Mouse (Mus musculus) monocyte, adult 2 months (primary cell): ENCODE measurements at regions not wholly inside any gene's neighbourhood (a gene's known extent, or its start where the extent isn't known, plus 50 kb on each side); places are given as distances from the start of the nearest gene placed in this dataset.

Experiments
- DNase-seq, 2 experiments: peaks; one replicate each; pipeline ENCODE4 v3.0.0; 2022; ENCODE audit warnings: low spot score in 2 of 2, low read depth in 1 of 2

DNA sequence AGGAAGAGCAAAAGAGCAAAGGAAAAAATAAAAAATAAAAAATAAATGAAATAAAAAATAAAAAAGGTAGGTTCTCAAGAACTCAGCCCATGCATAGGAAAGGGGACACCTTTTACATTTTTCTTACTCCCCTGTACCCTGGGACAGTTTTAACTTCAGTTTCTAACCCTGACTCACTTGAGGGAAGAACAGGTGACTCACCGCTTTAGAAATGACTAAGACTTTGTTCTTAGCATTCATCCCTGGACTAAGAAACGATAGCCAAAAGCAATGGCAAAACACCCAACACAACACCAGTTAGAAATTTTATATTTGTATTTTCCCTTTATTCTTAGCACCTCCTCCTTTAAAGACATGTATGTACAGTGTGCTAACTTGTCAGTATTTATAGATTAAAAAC lies 161.5 kb upstream of the Samsn1 start:
- DNase-seq: no peak

DNA sequence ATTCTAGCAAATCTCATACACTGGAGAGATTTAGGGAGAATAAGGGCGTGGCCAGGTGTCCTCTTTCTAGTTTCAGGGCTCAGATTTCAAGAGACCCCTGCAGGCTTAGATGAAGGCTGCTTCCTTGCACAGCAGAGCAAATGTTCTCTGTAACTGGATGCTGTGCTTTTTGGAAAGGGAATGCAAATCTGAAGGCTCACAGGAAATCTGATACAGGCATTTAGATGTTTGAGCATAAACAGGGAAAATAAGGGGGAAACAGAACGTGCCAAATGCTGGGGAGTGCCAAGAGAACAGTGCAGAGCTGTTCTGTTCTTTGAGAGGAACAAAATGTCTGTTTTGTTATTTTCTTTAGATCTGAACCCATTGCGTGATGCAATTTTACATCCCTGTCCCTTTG lies 161.0 kb upstream of the Samsn1 start:
- no peak for DNase-seq

DNA sequence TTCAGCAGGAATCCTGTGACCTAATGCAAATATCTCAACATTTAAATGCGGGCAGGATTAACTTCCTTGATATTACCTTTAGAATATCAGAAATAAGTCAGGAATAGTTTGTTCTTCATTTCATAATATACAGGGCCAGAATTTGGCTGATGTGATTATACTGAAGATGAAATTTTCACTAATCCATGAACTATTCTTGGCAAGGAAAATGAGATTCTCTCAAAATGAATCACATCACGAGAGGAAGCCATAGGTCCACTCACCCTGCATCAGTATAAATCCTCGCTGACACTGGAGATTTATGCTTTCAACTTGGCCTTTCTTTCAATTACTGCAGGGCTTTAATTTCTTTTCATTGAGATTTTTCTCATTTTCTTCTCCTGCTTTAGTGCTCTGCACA lies 159.5 kb upstream of the Samsn1 start:
- no peak for DNase-seq

DNA sequence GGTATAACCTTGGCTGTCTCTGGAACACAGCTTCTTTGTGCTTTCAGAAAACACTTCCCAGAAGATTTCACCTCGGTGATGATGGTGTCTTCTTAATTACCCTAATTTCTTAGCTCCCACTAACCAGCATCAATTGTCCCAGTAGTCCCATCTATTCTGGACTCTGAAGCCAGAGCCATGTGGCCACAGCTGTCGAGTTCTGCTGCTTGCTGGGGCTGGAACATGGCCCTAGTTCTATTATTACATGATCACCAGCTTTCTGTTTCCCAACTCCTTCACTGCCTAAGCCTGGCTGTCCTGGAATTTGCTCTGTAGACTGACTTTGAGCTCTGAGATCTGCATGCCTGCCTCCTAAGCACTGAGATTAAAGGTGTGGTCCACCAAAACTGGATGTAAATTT lies 145.6 kb upstream of the Samsn1 start:
- DNase-seq: no peak

DNA sequence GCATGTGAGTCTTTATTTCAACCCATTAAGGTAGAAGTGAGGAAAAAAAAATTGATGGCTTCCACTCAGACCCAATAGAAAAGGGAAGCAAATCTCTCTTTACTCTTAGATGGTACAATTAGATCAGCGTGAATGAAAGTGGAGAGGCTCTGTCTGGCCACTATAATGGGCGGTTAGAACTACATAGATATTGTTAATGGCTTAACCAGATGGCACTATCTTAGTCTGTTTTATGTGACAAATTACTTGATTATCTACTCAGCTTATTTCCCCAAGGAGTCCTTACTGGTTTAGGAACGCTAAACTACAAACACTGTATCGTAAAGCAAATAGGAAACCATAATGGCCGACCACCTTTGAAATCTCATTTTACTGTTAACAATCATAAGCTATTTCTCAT lies 138.8 kb upstream of the Samsn1 start:
- no peak for DNase-seq

DNA sequence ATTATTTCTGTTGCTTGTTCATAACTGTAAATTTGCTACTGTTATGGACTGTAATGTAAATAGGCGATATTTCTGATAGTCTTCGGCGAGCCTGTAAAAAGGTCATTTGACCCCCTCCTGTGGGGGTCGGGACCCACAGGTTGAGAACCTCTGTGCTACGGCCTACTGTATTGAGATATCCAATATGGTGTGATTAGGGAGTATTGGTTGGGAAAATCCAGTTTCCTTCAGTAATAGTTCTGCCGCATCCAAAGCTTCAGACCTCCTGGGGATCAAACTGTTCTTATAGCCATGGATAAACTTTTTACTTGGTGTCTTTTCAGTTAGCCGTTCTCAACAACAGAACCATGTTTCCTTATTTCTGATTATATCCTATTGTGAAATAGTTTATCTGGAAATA lies 136.5 kb upstream of the Samsn1 start:
- no peak for DNase-seq

DNA sequence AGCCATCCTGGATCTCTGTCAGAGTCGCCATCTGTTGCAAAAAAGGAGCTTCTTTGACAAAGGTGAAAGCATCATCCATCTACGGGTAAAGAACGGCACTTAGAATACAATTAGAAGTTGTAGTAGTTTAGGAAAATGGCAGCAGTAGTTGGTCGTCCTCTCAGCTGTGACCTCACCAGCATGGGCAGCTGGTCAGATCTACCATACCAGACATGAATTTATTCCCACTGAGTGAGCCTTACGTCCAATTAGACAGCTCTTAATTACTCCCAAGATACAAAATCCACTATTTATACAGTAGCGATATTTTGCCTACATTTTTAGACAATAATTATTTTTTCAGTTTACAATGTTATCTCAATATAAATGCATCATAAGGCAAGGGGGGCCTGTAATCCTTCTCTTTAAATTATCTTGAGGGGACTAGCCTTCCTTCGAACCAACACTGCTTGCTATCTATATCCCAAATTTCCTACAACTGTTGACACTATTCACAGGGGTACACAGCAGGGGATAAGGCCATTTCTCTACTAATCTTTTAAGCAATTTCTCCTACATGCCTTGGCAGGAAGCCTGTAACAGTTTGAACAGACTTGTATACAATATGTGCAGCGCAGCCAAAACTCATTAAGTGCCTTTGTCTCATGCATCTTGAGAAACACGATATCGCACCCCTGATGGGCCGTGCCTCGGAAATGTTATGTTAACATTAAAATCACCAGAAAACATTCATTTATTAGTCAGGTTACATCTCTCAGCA lies 131.9 kb upstream of the Samsn1 start:
- DNase-seq: no peak

DNA sequence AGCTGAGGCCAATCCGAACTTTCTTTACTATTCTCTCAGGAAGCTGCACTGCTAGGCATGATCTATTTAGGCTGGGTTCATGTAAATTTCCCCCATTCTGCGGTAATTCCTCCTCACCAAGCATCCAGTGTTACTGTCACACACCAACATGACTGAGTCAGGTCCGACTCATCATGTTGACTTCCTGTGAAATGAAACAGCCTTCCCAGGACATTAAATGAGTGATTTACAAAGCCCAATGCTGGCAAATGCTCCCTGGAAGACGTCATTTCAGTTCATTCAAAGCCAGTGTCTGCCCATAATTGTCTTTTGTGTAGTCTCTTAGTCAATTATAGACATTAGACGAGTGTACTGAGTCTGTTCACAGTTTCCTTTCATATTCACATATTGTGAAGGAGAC lies 127.5 kb upstream of the Samsn1 start:
- no peak for DNase-seq

DNA sequence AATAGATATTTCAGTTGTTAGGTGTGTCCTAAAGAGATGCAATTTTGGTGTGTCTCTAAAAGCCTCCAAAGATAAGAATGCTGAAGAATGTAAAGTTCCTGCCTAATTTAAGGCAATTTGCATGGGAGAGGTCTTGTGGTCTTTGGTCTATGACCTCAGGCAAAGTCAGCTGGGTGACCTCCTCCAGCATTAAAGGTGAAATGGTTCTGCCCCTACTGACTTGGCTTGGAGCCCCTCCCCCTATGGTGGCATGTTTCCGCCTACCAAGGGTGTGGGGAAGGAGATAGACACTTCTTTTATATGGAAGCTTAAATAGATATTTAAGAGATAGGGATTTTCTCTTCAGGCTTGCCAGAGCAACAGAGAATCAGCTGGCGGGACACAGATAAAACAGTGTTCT lies 111.8 kb upstream of the Samsn1 start:
- DNase-seq: no peak

DNA sequence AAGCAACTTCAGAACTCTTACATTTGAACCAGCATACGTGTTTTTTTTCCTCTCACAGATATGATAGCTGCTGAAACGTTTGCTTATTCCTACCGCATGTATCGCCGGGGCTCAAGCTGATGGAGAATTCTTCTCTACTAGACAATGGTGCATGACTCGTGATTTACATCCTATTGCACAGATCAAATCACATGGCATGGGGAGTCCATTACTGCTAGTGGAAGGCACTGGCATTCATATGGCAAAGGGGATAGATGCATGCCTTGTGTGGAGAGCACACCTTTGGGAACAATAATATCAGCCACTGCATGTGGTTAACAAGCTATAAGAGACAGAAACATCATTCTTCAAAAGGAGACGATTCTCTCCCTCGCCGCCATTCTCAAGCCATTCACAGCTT lies 108.4 kb upstream of the Samsn1 start:
- no peak for DNase-seq

DNA sequence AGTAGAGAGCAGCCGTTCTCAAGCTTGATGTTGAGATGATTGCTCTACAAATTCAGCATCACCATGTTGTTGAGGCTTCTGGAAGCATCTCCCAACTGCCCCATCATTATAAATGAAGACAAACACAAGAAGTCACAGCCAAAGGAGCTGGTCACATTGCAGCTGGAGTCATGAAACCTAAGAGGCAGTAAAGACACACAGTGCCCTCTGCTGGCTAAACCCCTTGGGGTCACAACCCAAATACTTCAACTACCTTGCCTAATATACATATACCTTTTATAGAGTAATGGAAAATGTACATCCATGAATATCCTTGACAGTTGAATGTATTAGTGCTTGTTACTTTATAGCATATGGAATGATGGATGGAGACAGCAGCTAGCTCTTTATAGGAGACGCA lies 107.9 kb upstream of the Samsn1 start:
- peak in 1 of 2 experiments; percentile 44 for DNase-seq

DNA sequence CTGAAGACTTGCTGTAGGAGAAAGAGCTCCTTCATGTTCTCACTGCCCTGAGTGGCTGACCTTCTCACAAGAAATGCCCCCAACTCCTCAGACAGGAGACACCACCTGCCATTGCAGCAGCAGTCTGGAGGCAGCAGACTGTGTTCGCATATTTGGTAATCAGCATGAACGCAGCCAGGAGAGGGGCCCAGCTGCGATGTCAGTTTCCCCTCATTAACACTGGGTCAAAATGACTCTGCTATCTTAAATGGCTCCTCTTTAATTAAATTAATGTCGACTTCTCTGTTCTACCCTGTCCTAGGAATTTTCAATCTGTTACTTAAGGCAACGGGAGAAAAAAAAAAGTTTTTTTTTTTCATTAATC lies 100.9 kb upstream of the Samsn1 start:
- DNase-seq: no peak

DNA sequence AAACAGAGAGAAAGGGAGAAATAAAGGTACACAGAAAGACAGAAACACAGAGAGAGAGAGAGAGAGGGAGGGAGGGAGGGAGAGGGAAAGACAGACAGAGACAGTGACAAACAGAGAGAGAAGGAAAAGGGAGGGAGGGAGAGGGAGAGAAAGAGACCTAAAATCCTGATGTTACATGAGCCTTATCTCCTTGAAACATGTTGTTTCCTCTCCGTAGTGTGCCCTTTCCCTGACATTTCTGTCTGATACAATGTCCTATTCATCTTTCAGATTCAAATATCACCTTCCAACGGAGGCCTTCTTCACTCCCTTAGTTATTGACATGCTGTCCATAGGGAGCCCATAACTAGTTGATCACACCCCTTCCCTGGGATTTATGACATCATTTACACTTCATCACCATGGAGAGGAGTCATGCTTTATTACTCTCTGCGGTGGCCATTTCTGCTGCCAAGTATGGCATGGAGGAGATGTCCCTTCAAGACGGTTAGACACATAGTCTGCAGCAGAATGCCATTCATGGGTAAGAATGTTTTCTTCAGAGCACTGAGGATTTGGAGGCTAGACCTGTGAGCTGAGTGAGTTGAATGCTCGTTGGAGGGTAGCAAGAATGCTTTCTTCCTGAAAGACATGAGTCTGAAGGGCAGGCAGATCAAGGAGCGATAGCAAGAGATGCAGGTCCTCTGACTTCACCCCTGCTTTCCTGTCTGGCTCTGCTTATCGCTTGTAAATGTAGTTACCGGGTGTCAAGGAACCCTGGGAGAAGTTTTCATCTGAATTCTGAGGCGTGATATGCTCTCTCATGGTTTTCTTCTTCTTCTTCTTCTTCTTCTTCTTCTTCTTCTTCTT lies 100.3 kb upstream of the Samsn1 start:
- no peak for DNase-seq

DNA sequence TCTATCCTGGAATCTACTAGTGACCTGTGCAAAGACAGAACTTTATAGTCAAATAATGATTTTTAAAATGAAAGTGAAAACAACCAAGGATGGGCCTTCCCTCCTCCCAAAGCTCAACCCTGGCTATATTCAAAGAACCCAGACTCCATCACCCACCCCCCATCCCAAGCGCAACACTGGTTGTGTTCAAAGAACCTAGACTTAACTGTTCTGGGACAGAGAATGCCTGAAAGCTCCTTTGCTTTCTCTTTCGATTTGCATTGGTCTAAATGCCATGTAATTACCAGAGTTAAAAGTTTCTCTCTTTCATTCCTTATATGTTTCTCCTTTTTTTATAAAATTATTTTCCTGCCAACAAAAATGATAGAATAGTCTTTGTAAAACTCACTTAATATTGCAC lies 98.6 kb upstream of the Samsn1 start:
- no peak for DNase-seq

DNA sequence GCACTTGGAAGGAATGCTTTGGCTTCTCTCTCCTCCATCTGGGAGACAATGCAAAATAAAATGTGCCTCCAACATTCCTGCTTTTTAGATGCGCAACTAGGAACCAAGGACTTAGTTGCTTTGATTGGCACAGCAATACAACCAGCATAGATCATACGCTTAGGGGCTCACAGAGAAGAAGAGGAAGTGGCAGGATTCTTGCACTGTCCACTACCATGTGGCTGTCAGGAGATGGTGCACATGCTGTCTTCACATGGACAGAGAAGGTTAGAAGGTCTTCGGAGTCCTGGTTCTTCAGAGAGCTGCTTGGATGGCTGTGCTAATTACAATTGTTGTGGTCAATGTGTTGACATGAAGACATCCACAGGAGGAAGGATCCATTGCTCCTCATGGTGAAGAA lies 88.3 kb upstream of the Samsn1 start:
- peak in 1 of 2 experiments; percentile 14 for DNase-seq

DNA sequence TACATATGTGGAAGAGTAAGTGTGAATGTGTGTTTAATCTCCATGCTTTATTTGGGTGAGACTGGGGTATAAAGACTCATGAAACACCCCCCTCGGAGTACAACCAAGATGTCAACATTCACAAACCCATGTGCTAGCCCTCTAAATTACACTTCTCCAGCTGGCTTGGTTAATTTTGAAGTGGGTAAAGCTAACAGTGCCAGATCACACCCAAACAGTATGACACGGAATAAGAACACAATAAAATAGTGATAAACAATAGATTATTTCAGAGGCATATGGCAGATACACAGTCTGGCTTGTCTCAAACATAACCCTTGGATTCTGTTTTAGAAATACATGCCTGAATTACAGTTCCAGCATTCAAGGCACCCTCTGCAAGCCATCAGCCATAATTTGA lies 86.4 kb upstream of the Samsn1 start:
- DNase-seq: no peak

DNA sequence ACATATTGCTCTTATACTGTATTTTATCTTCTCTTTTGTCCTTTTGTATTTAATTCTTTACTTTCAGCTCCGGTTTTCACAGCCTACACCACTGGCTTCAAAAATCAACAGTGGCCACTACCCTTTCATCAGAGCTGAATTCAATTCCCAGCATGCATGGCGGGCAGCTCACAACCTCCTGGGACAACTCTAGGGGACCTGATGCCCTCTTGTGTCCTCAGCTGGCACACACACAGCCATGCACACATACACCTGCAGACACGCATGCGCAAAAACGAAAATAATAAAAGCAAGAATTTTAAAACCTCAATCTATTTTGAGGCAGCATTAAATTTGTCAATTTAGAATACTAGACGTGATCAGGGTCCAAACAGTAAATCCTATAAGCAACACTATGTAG lies 82.6 kb upstream of the Samsn1 start:
- no peak for DNase-seq

DNA sequence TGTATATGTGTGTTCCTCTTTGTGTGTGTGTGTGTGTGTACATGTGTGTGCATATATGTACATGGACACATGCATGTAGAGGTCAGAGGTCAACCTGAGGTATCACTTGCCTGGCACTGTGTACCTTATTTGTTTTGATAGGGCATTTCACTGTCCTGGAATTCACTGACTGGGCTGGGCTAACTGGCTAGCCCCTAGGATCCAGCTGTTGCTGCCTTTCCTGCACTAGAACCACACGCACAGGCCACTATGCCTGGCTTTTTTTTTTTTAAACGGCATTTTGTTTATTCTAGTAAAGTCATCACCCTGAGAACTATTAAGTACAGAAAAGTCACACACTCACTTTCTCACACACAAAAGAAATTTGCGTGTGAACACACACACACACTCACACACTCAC lies 79.7 kb upstream of the Samsn1 start:
- DNase-seq: no peak

DNA sequence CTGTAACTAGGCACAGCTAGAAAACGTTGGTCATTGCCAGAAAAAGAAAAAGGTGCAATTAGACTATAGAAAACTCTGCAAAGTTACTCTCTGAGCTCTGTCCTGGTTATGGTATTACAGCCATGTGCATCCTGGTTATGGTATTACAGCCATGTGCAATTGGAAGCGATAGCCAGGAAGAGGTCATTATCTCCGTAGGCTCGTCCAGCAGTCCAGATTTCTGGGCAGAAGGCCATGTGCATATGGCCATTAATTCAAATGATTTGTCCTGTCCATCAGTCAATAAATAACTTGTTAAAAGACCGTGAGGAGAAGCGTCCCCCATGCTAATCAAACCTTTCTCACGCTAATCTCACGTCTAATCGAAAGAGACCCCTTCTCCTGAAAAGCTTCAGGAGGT lies 75.7 kb upstream of the Samsn1 start:
- no peak for DNase-seq

DNA sequence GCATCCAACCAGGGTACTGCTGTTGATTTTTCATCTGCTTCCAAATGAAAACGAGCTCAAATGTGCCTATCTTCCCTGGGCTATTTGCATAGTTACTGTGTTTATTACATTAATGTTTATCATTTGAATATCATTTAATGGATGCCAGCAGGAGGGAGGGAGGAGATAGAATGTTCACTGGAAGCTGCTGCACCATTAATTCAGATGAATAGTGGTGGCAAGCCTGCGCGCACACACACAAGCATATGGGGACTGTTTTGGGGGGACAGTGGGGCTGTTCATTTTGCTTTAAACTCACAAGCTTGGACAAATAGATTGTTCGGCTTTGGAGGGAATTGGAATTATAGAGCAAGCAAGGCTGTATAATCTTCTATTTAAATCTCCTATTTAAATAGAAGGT lies 74.3 kb upstream of the Samsn1 start:
- DNase-seq: no peak

DNA sequence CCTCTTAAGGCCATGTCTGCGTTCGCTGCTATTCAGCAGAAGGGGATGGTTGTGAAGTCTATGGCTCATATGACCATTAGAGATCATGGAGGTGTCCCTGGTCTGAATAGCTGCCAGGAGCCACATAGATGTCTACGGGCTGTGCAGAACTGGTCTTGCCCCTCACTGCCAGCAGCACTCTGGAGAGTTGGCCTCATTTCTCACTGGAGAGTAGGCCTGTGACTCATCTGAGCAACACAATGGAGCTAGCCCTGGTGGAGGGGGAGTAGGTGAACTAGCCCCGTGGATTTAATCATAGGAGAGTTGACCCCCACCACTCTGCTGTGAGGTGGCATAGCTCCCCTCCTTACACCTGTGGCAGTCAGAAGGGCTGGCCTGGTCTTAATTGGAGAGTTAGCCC lies 63.3 kb upstream of the Samsn1 start:
- no peak for DNase-seq

DNA sequence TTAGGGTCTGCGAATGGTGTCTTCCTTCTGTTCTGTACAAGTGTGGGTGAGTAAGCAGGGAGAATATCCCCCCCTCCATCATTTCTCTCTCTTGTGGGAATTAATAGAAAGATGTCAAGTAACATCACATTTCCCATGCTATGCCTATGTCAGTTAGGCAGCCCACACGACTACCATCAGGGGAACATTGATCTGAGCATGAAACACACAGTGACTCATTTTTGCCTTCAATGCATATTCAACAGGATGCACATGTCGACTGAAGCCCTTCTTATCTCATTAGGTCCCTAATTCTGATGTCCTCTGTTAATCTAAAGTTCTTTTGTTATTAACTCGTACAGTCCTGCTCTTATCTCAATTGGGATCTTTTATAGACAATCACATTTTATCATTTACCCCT lies 60.4 kb upstream of the Samsn1 start:
- no peak for DNase-seq
